Comparison of ENCODE assay signal across 12 mouse cellular contexts in the genomic region with DNA sequence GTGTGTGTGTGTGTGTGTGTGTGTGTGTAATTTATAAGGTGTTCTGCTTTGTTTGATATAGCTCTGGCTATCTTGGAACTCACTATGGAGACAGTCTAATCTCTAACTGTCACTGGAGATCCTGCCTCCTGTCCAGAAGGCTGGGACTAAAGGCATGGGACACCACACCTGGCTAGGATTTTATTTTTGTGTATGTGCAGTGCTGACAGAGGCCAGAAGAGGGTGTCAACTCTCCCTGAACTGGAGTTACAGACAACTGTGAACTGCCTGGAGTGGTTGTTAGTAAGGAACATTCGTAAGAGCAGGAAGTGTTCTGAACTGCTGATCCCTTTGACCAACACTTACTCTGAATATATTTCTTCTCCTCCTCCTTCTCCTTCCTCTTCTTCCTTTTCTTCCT. TPM values are rescaled to one million over a fixed set of nuclear protein-coding genes. Genes with fewer than 3 reads are reported as not detected.
DNase-seq lines count a peak whose midpoint lies in the region; ATAC-seq and TF ChIP-seq lines count a peak whose summit lies in the region.
"Had no signal": no experiment of that assay in that cellular context is flagged by ENCODE, and none has a peak within 500 bp of the region (broad histone marks: within the 10 kb centered on the region; RNA-seq: fewer than 3 reads in every experiment).

No protein-coding gene starts in this region.

- no peak overlapping the region for H3K4me2 ChIP-seq in liver, embryonic 12.5 days
- H3K4me2 ChIP-seq in liver, postnatal 0 days (ENCODE audit: low read depth, low read length) = no peak overlapping the region
- H3K4me2 ChIP-seq: forebrain, embryonic 12.5 days had no signal

- H3K9ac ChIP-seq in liver, embryonic 12.5 days = no peak overlapping the region
- H3K9ac ChIP-seq in liver, postnatal 0 days (replicated peaks) = no peak overlapping the region
- H3K9ac ChIP-seq: forebrain, embryonic 12.5 days had no signal

- no peaks in the 10 kb centered on the region for H3K36me3 ChIP-seq in liver, embryonic 12.5 days
- H3K36me3 ChIP-seq in liver, postnatal 0 days (replicated peaks; ENCODE audit: insufficient read depth, low read length) = no peaks in the 10 kb centered on the region
- H3K36me3 ChIP-seq: forebrain, embryonic 12.5 days had no signal

- POLR2A ChIA-PET in Patski (lab: Charles Lee) = no interaction called here

- 7% methylated on average over 1 of the region's 1 CpGs for WGBS in liver, embryonic 12.5 days (ENCODE audit: insufficient replicate concordance)
- WGBS in liver, postnatal 0 days (ENCODE audit: insufficient replicate concordance) = 5% methylated on average over 1 of the region's 1 CpGs

- TF ChIP-seq CTCF in Patski (IDR thresholded peaks at IDR 0.05) = peak; percentile 69
- TF ChIP-seq CTCF in liver, postnatal 0 days (IDR thresholded peaks at IDR 0.05; ENCODE audit: low read depth) = peak; percentile 56

- no peaks in the 10 kb centered on the region for H3K9me3 ChIP-seq in liver, embryonic 12.5 days (replicated peaks)
- H3K9me3 ChIP-seq in liver, postnatal 0 days (ENCODE audit: low read length) = no peaks in the 10 kb centered on the region
- H3K9me3 ChIP-seq: forebrain, embryonic 12.5 days had no signal

- H3K4me3 ChIP-seq in liver, embryonic 12.5 days = no peak overlapping the region
- no peak overlapping the region for H3K4me3 ChIP-seq in liver, postnatal 0 days (ENCODE audit: low read depth, low read length)
- H3K4me3 ChIP-seq: forebrain, embryonic 12.5 days had no signal

- CTCF ChIA-PET in Patski (lab: Charles Lee) = interaction anchor here (1.0 to 1.2 kb wide), 3 partner anchors 8 to 76 kb away, joined by 3 to 4 read pairs (median 3); no protein-coding TSS in a partner anchor

- H3K27me3 ChIP-seq in liver, embryonic 12.5 days (replicated peaks) = peaks cover 84% of the 10 kb centered on the region
- no peaks in the 10 kb centered on the region for H3K27me3 ChIP-seq in Patski
- H3K27me3 ChIP-seq in liver, postnatal 0 days (ENCODE audit: insufficient read depth, low read length) = peaks cover 84% of the 10 kb centered on the region

- TF ChIP-seq EP300 in liver, postnatal 0 days (IDR thresholded peaks at IDR 0.05; ENCODE audit: low read depth) = no peak

- H3K27ac ChIP-seq in liver, embryonic 12.5 days = no peak overlapping the region
- H3K27ac ChIP-seq in liver, postnatal 0 days (ENCODE audit: low read depth) = no peak overlapping the region
- H3K27ac ChIP-seq: forebrain, embryonic 12.5 days; macrophage had no signal

- DNase-seq in liver = peak; percentile 26
- peak; percentile 83 for DNase-seq in ES-CJ7 (ENCODE audit: low read depth, low spot score)
- no peak for DNase-seq in Patski (ENCODE audit: low read depth, low spot score)
- peak; percentile 39 for DNase-seq in liver, postnatal 0 days
- no peak for DNase-seq in frontal cortex, postnatal 10 days (ENCODE audit: low spot score in 2 of 2)
- no peak for DNase-seq in kidney, postnatal 25 days
- DNase-seq: heart, postnatal 4 days; kidney, postnatal 14 days had no signal

- no peak for ATAC-seq in liver, embryonic 12.5 days
- no peak for ATAC-seq in Patski
- peak; percentile 47; the same call in 1 of the 2 replicates for ATAC-seq in liver, postnatal 0 days

- in situ Hi-C loops in Patski (cut with MboI; ENCODE audit: low pct_unique_long_range_greater_than_20kb) = loop anchor here (10.0 kb wide), 1 partner anchor 78 kb away; no protein-coding TSS in a partner anchor

- peaks cover 35% of the 10 kb centered on the region for H3K4me1 ChIP-seq in liver, embryonic 12.5 days
- peaks cover 4% of the 10 kb centered on the region for H3K4me1 ChIP-seq in liver, postnatal 0 days (ENCODE audit: insufficient read depth)

RNA-seq across cellular contexts. Expression of a gene that starts 49.1 kb away (rescaled TPM):
- not detected in 2 replicates for polyA plus RNA-seq in liver, embryonic 12.5 days (2016; fragmentation: Nextera tagmentation; extraction: Ambion mirVana)
- polyA plus RNA-seq in Patski (2021) = not detected
- not detected in 2 replicates for polyA plus RNA-seq in liver, postnatal 0 days (2015; fragmentation: Nextera tagmentation; extraction: Ambion mirVana)
- polyA plus RNA-seq: forebrain, embryonic 12.5 days; gonadal fat pad, adult 2 months; macrophage had no signal

Comparison
In these comparisons a context has a peak if more than half of its experiments do, and no peak if none do; other contexts are left out.
1. DNase-seq: peak in liver (single experiment), ES-CJ7 (single experiment) and liver, postnatal 0 days (single experiment); none in Patski (single experiment), frontal cortex, postnatal 10 days (0 of 2) and kidney, postnatal 25 days (0 of 2).